Mouse (Mus musculus) hindbrain, embryonic 12.5 days (tissue): ENCODE data around the gene Evx2. TPM values are rescaled to one million over a fixed set of nuclear protein-coding genes. Genes with fewer than 3 reads are reported as not detected.

Source experiments
- ATAC-seq: fragments of 200-750 bp; cut with Nextera tagmentation; 2 replicates; pipeline ENCODE4 v1.8.0; 2017; ENCODE audit warnings: moderate TSS enrichment; ENCODE audit not compliant: low FRiP score
- H3K27ac ChIP-seq: fragments of 300-500 bp; sonication (generic); 2 replicates; pipeline ENCODE4 v1.5.1; 2016; ENCODE audit warnings: mild to moderate bottlenecking
- H3K27me3 ChIP-seq: fragments of 300-500 bp; sonication (generic); 2 replicates; pipeline ENCODE4 v1.6.1; 2016; ENCODE audit warnings: mild to moderate bottlenecking
- H3K36me3 ChIP-seq: fragments of 300-500 bp; sonication (generic); 2 replicates; pipeline ENCODE4 v1.6.1; 2016; ENCODE audit warnings: mild to moderate bottlenecking
- H3K4me1 ChIP-seq: fragments of 300-500 bp; sonication (generic); 2 replicates; pipeline ENCODE4 v1.6.1; 2016
- H3K4me2 ChIP-seq: fragments of 300-500 bp; sonication (generic); replicated peaks from 2 replicates; pipeline ENCODE4 v1.6.1; 2016; ENCODE audit warnings: mild to moderate bottlenecking
- H3K4me3 ChIP-seq: fragments of 300-500 bp; sonication (generic); 2 replicates; pipeline ENCODE4 v1.5.1; 2016; ENCODE audit warnings: mild to moderate bottlenecking
- H3K9ac ChIP-seq: fragments of 300-500 bp; sonication (generic); 2 replicates; pipeline ENCODE4 v1.6.1; 2016; ENCODE audit warnings: mild to moderate bottlenecking, moderate library complexity
- H3K9me3 ChIP-seq: fragments of 300-500 bp; sonication (generic); replicated peaks from 2 replicates; pipeline ENCODE4 v1.6.1; 2016; ENCODE audit warnings: mild to moderate bottlenecking
- WGBS: fragments of 180-500 bp; shearing (Covaris S2); methylation state at CpG from one replicate; pipeline ENCODE4 v1.1.7; 2016; 5-methylcytosine and 5-hydroxymethylcytosine counted together
- polyA plus RNA-seq: library from polyadenylated mRNA; unstranded; fragments of >200 nt; fragmentation: Nextera tagmentation; extraction: Ambion mirVana; gene quantifications from 2 replicates; pipeline ENCODE4 v1.2.1, GENCODE M21; 2016

The Evx2 gene
- polyA plus RNA-seq, 1 experiment from 2014 or later, result 2.7 TPM

DNA sequence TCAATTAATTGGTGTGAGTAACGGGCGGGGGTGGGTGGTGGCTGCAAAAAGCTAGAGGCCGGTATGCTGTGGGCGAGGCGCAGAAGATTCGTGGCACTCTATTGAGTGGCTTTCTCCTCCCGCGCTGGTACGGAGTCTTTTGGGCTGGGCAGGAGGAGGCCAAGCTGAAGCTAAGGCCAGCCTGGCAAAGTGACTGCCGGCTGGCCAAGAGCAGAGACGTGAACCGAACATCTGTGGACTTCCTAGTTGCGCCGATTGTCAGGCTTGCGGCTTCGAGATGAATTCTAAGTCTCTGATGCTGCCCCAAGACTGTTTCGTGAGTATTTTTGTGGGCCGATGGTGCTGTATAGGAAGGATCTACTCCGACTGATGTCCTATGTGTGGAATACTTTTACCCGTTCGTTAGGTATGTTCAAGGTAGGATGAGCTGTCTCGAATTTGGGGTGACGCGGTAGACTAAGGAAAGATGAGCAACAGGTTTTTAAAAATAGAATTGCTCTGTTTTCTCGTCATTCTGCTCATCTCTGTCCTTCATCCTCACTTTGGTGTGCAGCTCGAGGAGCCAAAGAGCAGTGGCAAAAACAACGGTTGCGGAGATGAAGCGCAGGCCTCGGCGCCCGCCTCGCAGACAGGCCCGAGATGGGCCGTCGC lies 8.0 kb upstream of the Evx2 start:
- Histone ChIP-seq H3K4me3 (0 out of 2 replicates have a peak overlapping the region, but pooled peaks have one; percentile 27), H3K27me3 (peaks cover 96% of the 10 kb centered on the region), H3K36me3 (no peaks in the 10 kb centered on the region), H3K4me1 (peaks cover 10% of the 10 kb centered on the region), H3K9ac (no peak overlapping the region), H3K27ac (no peak overlapping the region), H3K4me2 (no peak overlapping the region), H3K9me3 (no peaks in the 10 kb centered on the region)
- no peak for ATAC-seq
- WGBS, result 1% methylated on average over 36 of the region's 36 CpGs

- H3K4me2 ChIP-seq, result no peak overlapping the region
- no peaks in the 10 kb centered on the region for H3K36me3 ChIP-seq
- H3K27me3 ChIP-seq, result peaks cover 96% of the 10 kb centered on the region
- no peak for ATAC-seq
- H3K9ac ChIP-seq, result no peak overlapping the region
- 2% methylated on average over 7 of the region's 7 CpGs for WGBS
- H3K9me3 ChIP-seq, result no peaks in the 10 kb centered on the region
- no peak overlapping the region for H3K4me3 ChIP-seq
- H3K27ac ChIP-seq, result no peak overlapping the region
- H3K4me1 ChIP-seq, result peaks cover 10% of the 10 kb centered on the region
Measured at GRCm38 (mm10) chr2:74666411-74666810, 7.1 kb upstream of the Evx2 start.

DNA sequence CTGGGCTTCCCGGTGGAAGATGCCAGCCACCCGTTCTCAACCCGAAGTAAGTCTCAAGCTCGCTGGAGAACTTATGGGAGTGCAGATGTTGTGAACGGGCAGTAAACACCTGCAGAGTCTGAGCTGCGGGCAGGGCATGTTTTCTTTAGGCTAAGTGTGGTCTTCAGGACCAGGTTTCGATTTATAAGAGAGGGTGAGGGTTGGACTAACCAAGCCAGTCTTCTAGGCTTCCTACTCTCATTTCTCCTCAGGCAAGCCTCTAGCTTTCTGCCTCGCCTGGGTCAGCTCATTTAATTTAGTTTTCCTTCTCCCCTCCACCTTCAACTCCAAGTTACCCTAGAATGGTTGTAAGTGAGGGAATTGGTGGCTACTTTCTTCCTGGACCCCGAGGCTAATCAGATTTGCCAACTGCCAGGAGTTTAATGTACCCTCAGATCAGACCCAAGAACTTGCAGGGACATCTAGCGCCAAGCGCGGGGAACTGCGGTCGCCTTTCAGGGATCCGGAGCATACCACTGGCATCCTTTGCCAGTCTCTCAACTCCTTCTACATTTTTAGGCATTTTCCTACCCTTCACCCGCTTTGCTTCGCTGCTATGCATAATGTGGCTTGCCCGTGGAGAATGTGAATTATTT lies 4.1 kb upstream of the Evx2 start:
- Histone ChIP-seq H3K27ac (no peak overlapping the region), H3K36me3 (no peaks in the 10 kb centered on the region), H3K4me2 (no peak overlapping the region), H3K4me1 (peaks cover 8% of the 10 kb centered on the region), H3K27me3 (peaks cover 92% of the 10 kb centered on the region), H3K9me3 (no peaks in the 10 kb centered on the region), H3K4me3 (no peak overlapping the region), H3K9ac (no peak overlapping the region)
- no peak for ATAC-seq
- 3% methylated on average over 18 of the region's 18 CpGs for WGBS

GRCm38 (mm10) chr2:74661685-74662084 lies 2.3 kb upstream of the Evx2 start:
- Histone ChIP-seq H3K36me3 (no peaks in the 10 kb centered on the region), H3K9ac (no peak overlapping the region), H3K4me2 (peak overlapping the region; percentile 39), H3K27ac (no peak overlapping the region), H3K4me3 (peak overlapping the region; percentile 16; the same call in 1 of the 2 replicates), H3K9me3 (no peaks in the 10 kb centered on the region), H3K27me3 (peaks cover 89% of the 10 kb centered on the region), H3K4me1 (no peaks in the 10 kb centered on the region; the same call in 1 of the 2 replicates)
- 1% methylated on average over 14 of the region's 14 CpGs for WGBS
- ATAC-seq, result peak; percentile 72

DNA sequence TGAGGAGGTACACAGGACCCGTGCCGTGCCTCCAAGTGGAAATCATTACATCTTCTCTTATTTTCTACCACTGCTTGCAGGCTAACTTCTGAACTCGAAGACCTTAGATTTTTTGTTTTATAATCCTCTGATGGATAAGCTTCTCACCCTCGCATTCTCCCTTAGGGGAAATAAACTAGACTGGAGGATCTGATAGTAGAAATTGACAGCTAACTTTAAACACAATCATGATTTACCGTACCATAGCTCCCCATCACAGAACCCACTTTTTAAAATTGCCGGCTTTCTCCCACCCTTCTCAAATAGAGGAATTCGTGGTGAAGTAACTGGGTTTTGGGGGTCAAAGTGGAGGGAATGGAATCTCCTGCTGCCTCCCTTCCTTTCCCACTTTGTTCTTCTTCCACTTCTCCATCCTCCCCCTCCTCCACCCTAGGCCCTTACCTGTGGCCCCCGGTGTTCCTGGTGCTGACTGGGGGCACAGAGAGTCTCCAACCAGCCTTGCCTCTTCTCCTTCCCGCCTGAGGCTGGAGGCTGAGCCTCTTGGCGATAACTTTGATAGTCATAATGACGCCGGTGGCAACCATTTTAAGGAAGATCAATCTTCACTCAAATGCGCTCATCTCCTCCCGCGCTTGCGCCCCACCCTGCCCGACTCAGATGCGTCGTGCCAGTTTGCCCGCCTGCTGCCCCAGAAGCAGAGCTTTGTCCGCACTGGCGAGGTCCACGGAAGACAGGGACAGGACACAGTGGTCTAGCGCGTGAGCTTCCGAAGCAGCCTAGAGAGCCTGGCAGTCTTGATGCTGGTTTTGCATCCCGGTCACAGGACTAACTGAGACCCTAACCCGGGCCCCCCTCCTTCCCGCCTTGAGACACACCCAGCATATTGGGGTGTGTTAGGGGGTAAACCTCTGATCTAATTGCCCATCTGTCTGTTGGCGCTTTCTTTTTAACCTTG lies 1.3 kb upstream of the Evx2 start:
- Histone ChIP-seq H3K27ac (no peak overlapping the region), H3K9me3 (no peaks in the 10 kb centered on the region), H3K27me3 (peaks cover 88% of the 10 kb centered on the region), H3K4me1 (peaks cover 5% of the 10 kb centered on the region), H3K4me3 (peak overlapping the region; percentile 23), H3K4me2 (peak overlapping the region; percentile 11; the same call in 1 of the 2 replicates), H3K9ac (peak overlapping the region; percentile 1; the same call in 1 of the 2 replicates), H3K36me3 (no peaks in the 10 kb centered on the region)
- 0 out of 2 replicates have a peak, but pooled peaks have one; percentile 33 for ATAC-seq
- 2% methylated on average over 30 of the region's 30 CpGs for WGBS

GRCm38 (mm10) chr2:74658667-74659371 lies 538 bp downstream of the Evx2 start:
- H3K27ac ChIP-seq, result peak overlapping the region; percentile 80
- no peak for ATAC-seq

DNA sequence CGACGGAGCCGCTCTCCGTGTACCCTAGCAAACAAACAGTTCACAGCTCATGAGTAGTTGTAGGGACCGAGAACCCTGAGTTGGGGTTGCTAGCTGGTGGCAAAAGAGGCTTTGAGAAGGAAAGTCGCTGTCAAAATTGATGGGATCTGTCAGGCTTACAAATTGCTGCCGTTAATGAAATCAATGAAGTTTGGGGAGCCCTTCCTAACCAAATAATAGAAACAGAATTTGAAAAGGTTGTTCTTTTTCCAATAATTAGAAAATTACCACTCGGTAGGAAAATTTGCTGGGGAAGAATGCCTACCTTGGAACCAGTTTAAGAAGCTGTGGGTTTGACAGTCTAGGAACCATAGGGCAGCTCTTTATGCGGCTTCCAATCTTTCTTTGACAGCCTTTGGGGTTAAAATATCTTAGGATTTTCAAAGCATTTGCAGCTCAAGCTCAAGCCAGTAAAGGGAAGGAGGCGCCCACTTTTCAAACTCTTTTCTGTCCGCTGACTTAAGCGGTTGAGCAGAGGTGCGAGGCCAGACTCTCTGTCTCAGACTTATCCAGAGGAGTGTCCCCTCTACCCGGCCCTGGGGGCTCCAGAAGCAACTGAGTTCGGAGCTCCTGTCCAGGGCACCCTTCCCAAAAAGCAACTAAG lies 1.2 kb downstream of the Evx2 start:
- Histone ChIP-seq H3K9ac (peak overlapping the region; percentile 45), H3K4me3 (peak overlapping the region; percentile 30), H3K36me3 (no peaks in the 10 kb centered on the region), H3K9me3 (no peaks in the 10 kb centered on the region; the same call in 1 of the 2 replicates), H3K27me3 (peaks cover 85% of the 10 kb centered on the region), H3K4me2 (0 out of 2 replicates have a peak overlapping the region, but pooled peaks have one; percentile 15), H3K27ac (peak overlapping the region; percentile 80), H3K4me1 (peaks cover 9% of the 10 kb centered on the region)
- no peak for ATAC-seq
- WGBS, result 1% methylated on average over 15 of the region's 15 CpGs

More at GRCm38 (mm10) chr2:74658667-74659371, 538 bp downstream of the Evx2 start:
- Histone ChIP-seq H3K4me2 (0 out of 2 replicates have a peak overlapping the region, but pooled peaks have one; percentile 15), H3K4me1 (peaks cover 9% of the 10 kb centered on the region), H3K9me3 (no peaks in the 10 kb centered on the region; the same call in 1 of the 2 replicates), H3K36me3 (no peaks in the 10 kb centered on the region), H3K9ac (peak overlapping the region; percentile 36), H3K4me3 (peak overlapping the region; percentile 30), H3K27me3 (peaks cover 89% of the 10 kb centered on the region)
- under 1% methylated on average over 47 of the region's 47 CpGs for WGBS

DNA sequence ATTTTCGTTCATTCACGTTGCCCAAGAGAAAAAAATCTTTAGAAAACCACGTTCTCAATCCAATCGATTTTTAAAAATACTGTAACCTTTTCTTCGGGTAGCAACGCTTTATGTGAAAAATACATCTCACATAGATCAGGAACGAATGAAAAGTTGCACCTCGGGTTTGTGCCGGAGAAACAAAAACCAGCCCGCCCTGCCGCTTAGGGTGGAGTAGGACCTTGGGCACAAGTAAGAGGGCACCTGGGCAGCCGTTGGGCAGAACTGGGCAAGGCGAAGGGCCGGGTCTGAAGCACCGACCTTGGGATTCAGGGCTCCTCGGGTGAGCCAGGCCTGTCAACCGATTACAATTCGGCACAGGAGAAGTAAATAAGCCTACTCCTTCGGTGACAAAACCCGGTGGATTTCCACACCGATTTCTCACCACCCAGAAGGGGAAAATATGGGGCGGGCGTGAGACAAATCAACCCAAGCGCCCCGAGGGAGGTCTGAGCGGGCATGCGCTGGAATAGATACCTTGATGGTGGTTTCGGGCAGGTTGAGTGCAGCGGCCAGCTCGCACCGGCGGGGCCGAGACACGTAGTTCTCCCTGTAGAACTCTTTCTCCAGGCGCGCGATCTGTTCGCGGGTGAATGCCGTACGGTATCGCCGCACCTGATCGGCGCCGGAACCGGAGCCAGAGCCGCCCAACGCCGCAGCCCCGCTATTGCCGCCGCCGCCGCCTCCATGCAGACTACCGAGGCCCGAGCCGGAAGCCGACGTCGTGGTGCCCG lies 1.9 kb downstream of the Evx2 start:
- Histone ChIP-seq H3K36me3 (no peaks in the 10 kb centered on the region), H3K4me1 (peaks cover 9% of the 10 kb centered on the region), H3K27me3 (peaks cover 80% of the 10 kb centered on the region), H3K4me2 (0 out of 2 replicates have a peak overlapping the region, but pooled peaks have one; percentile 13), H3K9me3 (no peaks in the 10 kb centered on the region; the same call in 1 of the 2 replicates), H3K9ac (peak overlapping the region; percentile 45; the same call in 1 of the 2 replicates), H3K4me3 (peak overlapping the region; percentile 30), H3K27ac (peak overlapping the region; percentile 80)
- no peak for ATAC-seq
- 2% methylated on average over 62 of the region's 62 CpGs for WGBS

DNA sequence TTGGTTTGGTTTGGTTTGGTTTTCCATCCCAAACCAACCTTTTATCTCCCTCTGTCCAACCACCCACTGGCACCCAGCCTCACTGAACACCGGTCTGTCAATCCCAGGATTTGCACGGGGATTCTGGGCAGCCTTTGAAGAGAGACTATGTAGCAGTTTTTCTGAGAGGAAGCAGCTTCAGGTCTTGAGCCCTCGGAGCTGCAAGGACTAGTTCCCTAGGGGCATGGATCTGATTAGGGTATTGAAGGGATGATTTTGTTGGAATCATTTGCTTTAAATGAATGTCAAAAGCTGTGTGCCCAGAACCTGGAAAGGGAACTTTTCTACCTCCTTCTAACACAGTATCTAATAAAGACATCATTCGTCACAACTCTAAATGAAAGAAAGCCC lies 2.7 kb downstream of the Evx2 start:
- Histone ChIP-seq H3K4me2 (no peak overlapping the region), H3K9ac (no peak overlapping the region), H3K4me3 (peak overlapping the region; percentile 38; the same call in 1 of the 2 replicates), H3K27ac (no peak overlapping the region), H3K4me1 (peaks cover 9% of the 10 kb centered on the region), H3K36me3 (no peaks in the 10 kb centered on the region), H3K27me3 (peaks cover 80% of the 10 kb centered on the region), H3K9me3 (no peaks in the 10 kb centered on the region; the same call in 1 of the 2 replicates)
- 5% methylated on average over 4 of the region's 4 CpGs for WGBS
- no peak for ATAC-seq

DNA sequence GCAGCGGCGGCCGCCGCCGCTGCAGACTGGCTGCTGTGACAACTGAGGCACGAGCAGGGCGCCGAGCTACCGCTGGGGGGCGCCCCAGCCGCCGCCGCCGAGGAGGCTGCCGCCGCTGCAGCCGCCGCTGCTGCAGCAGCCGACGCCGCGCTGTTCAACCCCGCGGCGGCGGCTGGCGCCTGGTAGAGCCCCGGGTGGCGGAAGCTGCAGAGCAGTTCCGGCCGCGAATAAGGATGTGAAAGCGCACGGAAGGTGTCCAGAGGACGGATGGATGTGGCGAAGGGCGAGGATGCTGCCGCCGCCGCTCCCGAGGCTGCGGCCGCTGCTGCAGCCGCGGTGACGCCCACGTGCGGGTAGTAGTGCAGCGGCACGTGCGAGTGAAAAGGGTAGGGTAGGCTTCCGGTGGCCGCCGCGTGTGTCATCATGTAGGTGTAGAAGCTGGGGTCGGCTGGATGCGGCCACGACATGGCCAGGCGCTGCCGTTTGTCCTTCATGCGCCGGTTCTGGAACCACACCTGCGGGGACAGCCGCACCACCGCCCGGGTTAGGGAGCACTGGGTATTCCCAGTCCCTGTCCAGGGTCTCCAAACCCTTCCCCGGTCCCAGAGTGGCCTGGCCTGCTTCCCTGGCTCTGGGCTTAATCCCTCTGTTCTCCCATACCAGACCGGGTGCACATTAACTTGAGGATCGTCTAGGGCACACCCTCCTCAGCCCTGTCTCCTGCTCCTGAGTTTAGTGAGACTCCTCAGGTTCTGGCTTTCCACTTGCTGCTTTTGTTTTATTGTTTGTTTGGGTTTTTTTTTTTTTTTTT lies 3.3 kb downstream of the Evx2 start:
- Histone ChIP-seq H3K9ac (peak overlapping the region; percentile 55), H3K36me3 (no peaks in the 10 kb centered on the region), H3K4me1 (peaks cover 9% of the 10 kb centered on the region), H3K9me3 (no peaks in the 10 kb centered on the region; the same call in 1 of the 2 replicates), H3K4me3 (peak overlapping the region; percentile 38), H3K27me3 (peaks cover 77% of the 10 kb centered on the region), H3K27ac (peak overlapping the region; percentile 57), H3K4me2 (peak overlapping the region; percentile 52)
- ATAC-seq, result no peak
- WGBS, result under 1% methylated on average over 67 of the region's 69 CpGs
